Mouse (Mus musculus): Measurements from ENCODE around the gene Aqp11. TPM values are rescaled to one million over a fixed set of nuclear protein-coding genes. Genes with fewer than 3 reads are reported as not detected.

The Aqp11 gene
- polyA plus RNA-seq, 1 experiment, result 29.0 TPM

- H3K27ac ChIP-seq (ENCODE audit: insufficient read depth, low read length), result peak overlapping the region; percentile 26
- H3K4me3 ChIP-seq (ENCODE audit: insufficient read depth, low read length), result no peak overlapping the region
- TF ChIP-seq CTCF (IDR thresholded peaks at IDR 0.05; ENCODE audit: extremely low read depth, insufficient read depth, low read length) (no peak), POLR2A (IDR thresholded peaks at IDR 0.05; ENCODE audit: extremely low read depth, insufficient read depth, low read length) (no peak)
- H3K4me1 ChIP-seq (ENCODE audit: control insufficient read depth, insufficient read depth, low read length), result peaks cover 1% of the 10 kb centered on the region; the same call in 1 of the 2 replicates
Measured at GRCm38 (mm10) chr7:97748527-97749206, 10.6 kb upstream of the Aqp11 start.

DNA sequence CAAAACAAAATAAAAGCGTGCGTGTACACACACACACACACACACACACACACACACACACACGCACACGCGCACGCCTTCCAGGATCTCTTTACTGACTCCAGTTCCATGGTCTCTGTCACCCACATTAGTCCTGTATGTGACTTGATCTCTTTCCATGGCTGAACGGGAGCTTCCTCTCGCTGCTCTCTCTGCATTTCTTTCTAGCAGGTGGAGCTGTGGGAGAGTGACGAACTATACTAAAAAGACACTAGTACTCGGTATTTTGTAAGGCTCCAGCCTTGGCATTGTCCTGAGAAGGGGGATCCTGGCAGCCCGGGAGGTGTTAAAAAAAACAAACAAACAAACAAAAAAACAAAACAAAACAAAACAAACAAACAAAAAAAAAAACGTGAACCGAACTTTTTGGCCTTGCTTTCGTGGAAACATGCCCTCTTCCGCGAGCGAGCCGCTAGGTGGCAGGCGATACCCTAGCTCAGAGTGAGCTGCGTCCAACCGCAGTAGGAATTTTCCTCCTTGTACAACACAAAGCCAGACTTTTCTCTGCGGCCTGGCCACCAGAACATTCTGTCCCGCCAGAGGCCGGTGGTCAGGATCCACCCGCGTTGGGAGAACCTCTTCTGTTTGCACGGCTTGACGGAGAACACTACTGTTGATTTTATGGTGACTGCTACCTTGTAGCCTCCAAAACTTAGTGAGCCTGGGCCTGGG is 9.9 kb upstream of the Aqp11 start:
- H3K27ac ChIP-seq (ENCODE audit: insufficient read depth, low read length), result no peak overlapping the region
- TF ChIP-seq POLR2A (IDR thresholded peaks at IDR 0.05; ENCODE audit: extremely low read depth, insufficient read depth, low read length) (no peak), CTCF (IDR thresholded peaks at IDR 0.05; ENCODE audit: extremely low read depth, insufficient read depth, low read length) (peak; percentile 92)
- H3K4me3 ChIP-seq (ENCODE audit: insufficient read depth, low read length), result no peak overlapping the region

GRCm38 (mm10) chr7:97747176-97747707 is 9.2 kb upstream of the Aqp11 start:
- TF ChIP-seq CTCF (IDR thresholded peaks at IDR 0.05; ENCODE audit: extremely low read depth, insufficient read depth, low read length), result no peak
- no peak for TF ChIP-seq POLR2A (IDR thresholded peaks at IDR 0.05; ENCODE audit: extremely low read depth, insufficient read depth, low read length)
- peaks cover 1% of the 10 kb centered on the region; the same call in 1 of the 2 replicates for H3K4me1 ChIP-seq (ENCODE audit: control insufficient read depth, insufficient read depth, low read length)
- no peak overlapping the region for H3K4me3 ChIP-seq (ENCODE audit: insufficient read depth, low read length)
- no peak overlapping the region for H3K27ac ChIP-seq (ENCODE audit: insufficient read depth, low read length)

More for the DNA sequence above, 9.9 kb upstream of the Aqp11 start:
- peaks cover 1% of the 10 kb centered on the region; the same call in 1 of the 2 replicates for H3K4me1 ChIP-seq (ENCODE audit: control insufficient read depth, insufficient read depth, low read length)

GRCm38 (mm10) chr7:97745299-97745698 is 7.2 kb upstream of the Aqp11 start:
- TF ChIP-seq POLR2A (IDR thresholded peaks at IDR 0.05; ENCODE audit: extremely low read depth, insufficient read depth, low read length) (no peak), CTCF (IDR thresholded peaks at IDR 0.05; ENCODE audit: extremely low read depth, insufficient read depth, low read length) (peak; percentile 77)
- Histone ChIP-seq H3K4me1 (ENCODE audit: control insufficient read depth, insufficient read depth, low read length) (peaks cover 1% of the 10 kb centered on the region; the same call in 1 of the 2 replicates), H3K4me3 (ENCODE audit: insufficient read depth, low read length) (no peak overlapping the region), H3K27ac (ENCODE audit: insufficient read depth, low read length) (no peak overlapping the region)

GRCm38 (mm10) chr7:97741756-97742291 is 3.7 kb upstream of the Aqp11 start:
- Histone ChIP-seq H3K4me3 (ENCODE audit: insufficient read depth, low read length) (no peak overlapping the region), H3K4me1 (ENCODE audit: control insufficient read depth, insufficient read depth, low read length) (peaks cover under 1% of the 10 kb centered on the region; the same call in 1 of the 2 replicates), H3K27ac (ENCODE audit: insufficient read depth, low read length) (no peak overlapping the region)
- TF ChIP-seq POLR2A (IDR thresholded peaks at IDR 0.05; ENCODE audit: extremely low read depth, insufficient read depth, low read length), result no peak
- no peak for TF ChIP-seq CTCF (IDR thresholded peaks at IDR 0.05; ENCODE audit: extremely low read depth, insufficient read depth, low read length)

- no peak for TF ChIP-seq CTCF (IDR thresholded peaks at IDR 0.05; ENCODE audit: extremely low read depth, insufficient read depth, low read length)
- TF ChIP-seq POLR2A (IDR thresholded peaks at IDR 0.05; ENCODE audit: extremely low read depth, insufficient read depth, low read length), result no peak
Measured at GRCm38 (mm10) chr7:97740948-97741347, 2.9 kb upstream of the Aqp11 start.

DNA sequence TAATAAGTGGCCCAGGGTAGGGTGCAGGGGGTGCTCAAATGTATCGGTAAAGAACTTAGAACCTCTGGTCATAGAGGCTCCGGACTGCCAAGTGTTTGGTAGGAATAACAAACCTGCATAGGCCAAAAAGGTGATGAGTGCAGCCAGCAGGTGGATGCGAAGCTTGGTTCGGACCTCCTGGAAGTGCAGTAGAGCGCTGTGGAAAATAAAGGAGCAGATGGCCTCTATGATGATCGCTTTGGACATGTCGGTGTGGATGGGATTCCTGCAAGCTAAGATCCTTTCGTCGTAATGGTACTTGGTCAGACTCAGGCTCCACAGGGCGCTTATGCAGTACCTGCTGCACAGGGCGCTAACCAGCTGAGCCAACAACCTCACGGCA is 842 bp downstream of the Aqp11 start:
- peaks cover 1% of the 10 kb centered on the region; the same call in 1 of the 2 replicates for H3K4me1 ChIP-seq (ENCODE audit: control insufficient read depth, insufficient read depth, low read length)
- TF ChIP-seq POLR2A (IDR thresholded peaks at IDR 0.05; ENCODE audit: extremely low read depth, insufficient read depth, low read length) (no peak), CTCF (IDR thresholded peaks at IDR 0.05; ENCODE audit: extremely low read depth, insufficient read depth, low read length) (no peak)
- peak overlapping the region; percentile 95 for H3K4me3 ChIP-seq (ENCODE audit: insufficient read depth, low read length)
- H3K27ac ChIP-seq (ENCODE audit: insufficient read depth, low read length), result no peak overlapping the region; the same call in 1 of the 2 replicates

More at GRCm38 (mm10) chr7:97740948-97741347, 2.9 kb upstream of the Aqp11 start:
- peaks cover 1% of the 10 kb centered on the region; the same call in 1 of the 2 replicates for H3K4me1 ChIP-seq (ENCODE audit: control insufficient read depth, insufficient read depth, low read length)
- H3K27ac ChIP-seq (ENCODE audit: insufficient read depth, low read length), result no peak overlapping the region
- no peak overlapping the region for H3K4me3 ChIP-seq (ENCODE audit: insufficient read depth, low read length)

DNA sequence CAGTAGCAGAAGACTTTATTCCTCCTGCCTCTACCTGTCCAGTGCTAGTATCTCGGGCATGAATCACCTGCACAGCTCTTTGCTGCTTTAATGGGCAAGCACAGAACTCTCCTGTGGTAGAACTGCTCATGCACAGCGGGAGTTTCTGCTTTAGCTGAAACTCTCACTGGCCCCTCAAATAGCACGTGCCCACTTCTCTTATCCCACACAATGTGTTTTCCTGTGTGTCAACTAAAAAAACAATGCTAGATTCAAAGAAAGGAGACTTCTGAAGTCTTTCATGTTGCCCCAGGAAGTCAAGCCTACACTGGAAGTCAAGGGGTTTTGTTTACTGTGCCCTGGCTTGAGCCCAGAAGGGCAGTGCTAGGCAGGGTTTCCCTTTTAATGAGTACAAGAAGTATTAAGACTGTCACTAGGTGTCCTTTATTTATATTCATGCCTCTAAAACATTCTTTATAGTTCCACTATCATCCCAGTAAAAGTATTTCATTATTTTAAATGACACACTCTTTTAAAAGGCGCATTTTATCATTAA is 2.1 kb downstream of the Aqp11 start:
- TF ChIP-seq POLR2A (IDR thresholded peaks at IDR 0.05; ENCODE audit: extremely low read depth, insufficient read depth, low read length), result no peak
- TF ChIP-seq CTCF (IDR thresholded peaks at IDR 0.05; ENCODE audit: extremely low read depth, insufficient read depth, low read length), result no peak
- Histone ChIP-seq H3K27ac (ENCODE audit: insufficient read depth, low read length) (no peak overlapping the region), H3K4me3 (ENCODE audit: insufficient read depth, low read length) (peak overlapping the region; percentile 95; the same call in 1 of the 2 replicates), H3K4me1 (ENCODE audit: control insufficient read depth, insufficient read depth, low read length) (peaks cover 1% of the 10 kb centered on the region; the same call in 1 of the 2 replicates)

DNA sequence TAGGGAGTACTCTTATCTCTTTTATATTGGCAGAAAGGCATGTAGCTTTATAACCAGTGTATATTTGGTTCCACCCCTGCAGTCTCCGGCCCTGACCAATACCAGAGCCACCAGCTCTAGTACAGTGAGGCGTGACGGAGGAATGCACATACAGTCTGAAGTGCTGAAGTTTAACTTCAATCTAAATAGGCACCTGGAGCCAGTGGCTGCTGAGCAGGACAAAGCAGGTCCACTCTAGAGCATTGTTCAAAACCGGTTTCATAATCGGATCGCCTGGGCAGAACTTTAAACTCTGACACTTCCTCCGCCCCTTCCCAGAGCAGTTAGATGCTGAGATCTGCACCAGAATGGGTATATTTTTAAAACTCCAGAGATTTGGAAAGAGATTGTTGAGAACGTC is 3.1 kb downstream of the Aqp11 start:
- H3K4me1 ChIP-seq (ENCODE audit: control insufficient read depth, insufficient read depth, low read length), result peaks cover 1% of the 10 kb centered on the region; the same call in 1 of the 2 replicates
- TF ChIP-seq CTCF (IDR thresholded peaks at IDR 0.05; ENCODE audit: extremely low read depth, insufficient read depth, low read length) (no peak), POLR2A (IDR thresholded peaks at IDR 0.05; ENCODE audit: extremely low read depth, insufficient read depth, low read length) (no peak)

More for the DNA sequence above, 3.1 kb downstream of the Aqp11 start:
- Histone ChIP-seq H3K27ac (ENCODE audit: insufficient read depth, low read length) (0 out of 2 replicates have a peak overlapping the region, but pooled peaks have one; percentile 31), H3K4me3 (ENCODE audit: insufficient read depth, low read length) (no peak overlapping the region)

Measured in cortical plate, adult 2 months (tissue).